Mouse (Mus musculus): ENCODE measurements around the gene Sfmbt1. TPM values are rescaled to one million over a fixed set of nuclear protein-coding genes. Genes with fewer than 3 reads are reported as not detected.

Sfmbt1 gene
- polyA plus RNA-seq, 1 experiment from 2014 or later, result 24.6 TPM

DNA sequence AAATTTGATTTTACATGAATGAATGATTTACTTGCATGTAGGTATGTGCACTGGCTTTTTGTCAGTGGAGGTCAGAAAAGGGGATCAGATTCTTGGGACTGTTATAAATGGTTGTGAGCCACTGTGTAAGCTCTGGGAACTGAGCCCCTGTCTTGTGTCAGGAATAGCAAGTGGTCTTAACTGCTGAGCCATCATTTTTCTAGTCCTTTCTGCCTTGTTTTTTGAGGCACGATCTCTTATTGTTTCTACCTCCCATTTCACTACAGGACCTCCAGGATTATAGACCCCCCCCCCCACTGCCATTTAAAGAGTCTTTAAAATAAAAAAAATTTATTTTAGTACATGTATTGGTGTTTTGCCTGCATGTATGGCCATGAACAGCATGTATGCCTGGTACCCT lies 7.2 kb downstream of the Sfmbt1 start:
- H3K27me3 ChIP-seq, result no peaks in the 10 kb centered on the region
- H3K4me1 ChIP-seq, result peaks cover 9% of the 10 kb centered on the region
- no peak overlapping the region for H3K4me3 ChIP-seq (replicated peaks)
- WGBS, result 81% methylated on average over 1 of the region's 1 CpGs
- no peaks in the 10 kb centered on the region for H3K9me3 ChIP-seq
- H3K36me3 ChIP-seq (replicated peaks), result no peaks in the 10 kb centered on the region
- H3K9ac ChIP-seq, result no peak overlapping the region
- ATAC-seq (ENCODE audit: low FRiP score), result no peak
- no peak overlapping the region for H3K4me2 ChIP-seq
- H3K27ac ChIP-seq, result no peak overlapping the region

DNA sequence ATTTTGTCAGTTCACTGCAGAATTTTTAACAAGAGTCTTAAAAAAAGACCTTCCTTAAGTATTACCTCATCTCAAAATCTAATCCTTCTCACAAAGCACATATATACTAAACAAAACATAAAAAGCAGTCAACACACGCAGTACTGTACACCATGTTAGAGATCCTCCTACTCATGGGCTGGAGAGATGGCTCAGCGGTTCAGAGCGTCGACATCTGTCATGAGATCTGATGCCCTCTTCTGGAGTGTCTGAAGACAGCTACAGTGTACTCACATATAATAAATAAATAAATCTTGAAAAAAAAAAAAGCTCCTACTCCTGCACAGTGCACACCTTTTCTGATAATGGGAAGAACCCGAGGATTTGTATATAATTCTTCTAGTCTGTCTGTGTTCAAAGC lies 7.8 kb downstream of the Sfmbt1 start:
- 85% methylated on average over 5 of the region's 5 CpGs for WGBS

DNA sequence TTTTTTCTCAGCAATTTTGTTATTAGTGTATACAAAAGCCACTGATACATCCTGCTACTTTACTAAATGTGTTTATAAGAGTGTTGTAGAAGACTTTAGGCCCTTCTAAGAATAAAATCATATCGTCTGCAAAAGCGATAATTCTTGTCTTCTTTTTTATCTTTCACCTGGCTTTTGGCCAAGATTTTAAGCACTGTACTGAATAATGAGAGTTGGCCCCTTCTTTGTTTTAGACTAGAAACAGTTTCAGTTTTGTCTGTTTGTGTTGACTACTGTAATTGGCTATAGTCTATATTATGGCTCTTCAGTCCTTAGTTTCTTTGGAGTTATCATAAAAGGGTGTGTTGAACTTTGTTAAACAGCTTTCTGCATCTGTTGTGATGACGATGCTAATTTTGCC lies 17.2 kb downstream of the Sfmbt1 start:
- ATAC-seq (ENCODE audit: low FRiP score), result no peak
- 85% methylated on average over 3 of the region's 3 CpGs for WGBS
- no peaks in the 10 kb centered on the region for H3K27me3 ChIP-seq

More for the DNA sequence above, 7.8 kb downstream of the Sfmbt1 start:
- H3K36me3 ChIP-seq (replicated peaks), result no peaks in the 10 kb centered on the region
- H3K4me1 ChIP-seq, result peaks cover 6% of the 10 kb centered on the region
- ATAC-seq (ENCODE audit: low FRiP score), result no peak
- no peak overlapping the region for H3K9ac ChIP-seq
- H3K9me3 ChIP-seq, result no peaks in the 10 kb centered on the region
- no peak overlapping the region for H3K4me2 ChIP-seq
- no peak overlapping the region for H3K4me3 ChIP-seq (replicated peaks)
- no peaks in the 10 kb centered on the region for H3K27me3 ChIP-seq
- no peak overlapping the region for H3K27ac ChIP-seq

DNA sequence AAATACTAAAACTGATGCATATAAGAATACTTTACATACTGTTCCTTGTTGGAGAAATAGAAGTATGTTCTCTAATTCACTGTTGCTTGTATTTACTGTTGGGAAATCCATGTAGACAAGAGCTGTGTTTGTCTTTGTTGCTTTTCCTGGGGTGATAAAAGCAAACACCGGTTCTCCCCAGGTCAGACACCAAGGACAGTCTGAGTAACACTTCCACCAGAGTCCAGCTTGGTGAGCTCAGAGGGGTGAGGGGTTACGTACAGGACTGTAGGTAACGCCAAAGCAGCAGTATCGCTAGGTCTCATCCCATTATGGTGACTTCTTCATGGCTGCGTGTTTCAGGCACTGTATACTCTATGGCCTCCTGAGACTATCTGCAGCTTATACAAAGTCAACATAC lies 20.0 kb downstream of the Sfmbt1 start:
- 95% methylated on average over 5 of the region's 5 CpGs for WGBS
- Histone ChIP-seq H3K9ac (no peak overlapping the region), H3K27ac (no peak overlapping the region), H3K36me3 (replicated peaks) (no peaks in the 10 kb centered on the region), H3K9me3 (no peaks in the 10 kb centered on the region), H3K4me3 (replicated peaks) (no peak overlapping the region), H3K4me1 (no peaks in the 10 kb centered on the region), H3K27me3 (no peaks in the 10 kb centered on the region), H3K4me2 (no peak overlapping the region)
- no peak for ATAC-seq (ENCODE audit: low FRiP score)

More for the DNA sequence above, 17.2 kb downstream of the Sfmbt1 start:
- no peak overlapping the region for H3K27ac ChIP-seq
- H3K36me3 ChIP-seq (replicated peaks), result no peaks in the 10 kb centered on the region
- no peak overlapping the region for H3K4me3 ChIP-seq (replicated peaks)
- no peak overlapping the region for H3K9ac ChIP-seq
- H3K9me3 ChIP-seq, result no peaks in the 10 kb centered on the region
- no peak overlapping the region for H3K4me2 ChIP-seq
- H3K4me1 ChIP-seq, result no peaks in the 10 kb centered on the region

DNA sequence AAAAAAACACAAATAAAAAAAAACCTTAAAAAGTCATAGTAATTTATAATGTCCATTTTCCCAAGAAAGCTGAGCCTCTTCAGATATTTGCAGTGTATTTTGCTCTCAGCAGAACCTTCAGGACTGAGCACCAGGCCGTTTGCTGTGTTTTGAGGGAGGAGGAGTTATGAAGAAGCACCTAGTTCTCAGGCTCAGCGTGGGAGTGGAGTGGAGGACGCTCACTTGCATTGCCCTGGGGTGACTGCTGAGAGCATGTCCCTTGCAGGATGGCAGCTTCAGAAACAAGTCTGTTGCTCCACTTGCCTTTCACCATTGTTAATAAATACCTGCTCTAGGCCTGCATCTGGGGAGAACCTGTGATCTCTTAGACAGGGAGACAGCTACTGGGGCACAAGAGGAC lies 21.2 kb downstream of the Sfmbt1 start:
- Histone ChIP-seq H3K9ac (no peak overlapping the region), H3K4me2 (no peak overlapping the region), H3K27me3 (no peaks in the 10 kb centered on the region), H3K36me3 (replicated peaks) (no peaks in the 10 kb centered on the region), H3K27ac (no peak overlapping the region), H3K4me1 (no peaks in the 10 kb centered on the region), H3K9me3 (no peaks in the 10 kb centered on the region), H3K4me3 (replicated peaks) (no peak overlapping the region)
- no peak for ATAC-seq (ENCODE audit: low FRiP score)
- WGBS, result 83% methylated on average over 3 of the region's 3 CpGs

DNA sequence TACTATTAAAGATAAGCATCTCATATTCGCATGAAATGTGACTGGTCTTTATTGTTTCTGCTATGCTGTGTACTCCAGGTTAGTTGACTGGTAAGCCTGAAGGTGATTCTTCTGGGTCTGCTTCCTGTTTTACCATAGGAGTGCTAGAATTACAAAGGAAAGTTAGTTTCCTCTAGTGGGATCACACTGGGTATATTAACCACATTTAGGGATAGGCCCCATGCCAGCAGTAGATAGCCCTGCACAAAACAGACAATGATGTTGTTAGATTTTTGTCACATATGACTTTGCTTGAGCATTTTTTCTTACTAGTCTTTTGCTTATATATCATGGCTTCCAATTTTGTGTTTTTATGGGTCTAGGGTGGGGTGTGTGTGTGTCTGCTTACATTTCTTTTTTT lies 21.8 kb downstream of the Sfmbt1 start:
- Histone ChIP-seq H3K36me3 (replicated peaks) (no peaks in the 10 kb centered on the region), H3K9me3 (no peaks in the 10 kb centered on the region), H3K4me2 (no peak overlapping the region), H3K4me1 (no peaks in the 10 kb centered on the region), H3K9ac (no peak overlapping the region), H3K27ac (no peak overlapping the region), H3K27me3 (no peaks in the 10 kb centered on the region), H3K4me3 (replicated peaks) (no peak overlapping the region)
- ATAC-seq (ENCODE audit: low FRiP score), result no peak
- 94% methylated on average over 1 of the region's 1 CpGs for WGBS

DNA sequence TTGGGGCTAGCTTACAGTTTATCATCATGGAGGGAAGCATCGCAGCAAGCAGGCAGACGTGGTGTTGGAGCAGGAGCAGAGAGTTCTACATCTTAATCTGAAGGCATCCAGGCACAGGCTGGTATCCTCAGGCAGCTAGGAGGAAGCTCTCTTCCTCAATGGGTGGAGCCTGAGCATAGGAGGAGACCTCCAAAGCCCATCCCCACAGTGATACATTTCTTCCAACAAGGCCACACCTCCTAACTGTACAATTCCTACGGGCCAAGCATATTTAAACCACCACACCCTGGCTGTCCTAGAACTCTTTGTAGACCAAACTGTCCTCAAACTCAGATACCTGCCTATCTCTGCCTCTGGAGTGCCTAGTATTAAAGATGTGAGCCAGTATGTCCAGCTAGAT lies 29.2 kb downstream of the Sfmbt1 start:
- Histone ChIP-seq H3K27me3 (no peaks in the 10 kb centered on the region), H3K4me1 (no peaks in the 10 kb centered on the region), H3K4me3 (replicated peaks) (no peak overlapping the region), H3K27ac (no peak overlapping the region), H3K9ac (no peak overlapping the region), H3K36me3 (replicated peaks) (peaks cover 6% of the 10 kb centered on the region; the same call in 1 of the 2 replicates), H3K9me3 (no peaks in the 10 kb centered on the region), H3K4me2 (no peak overlapping the region)
- WGBS, result 86% methylated on average over 3 of the region's 3 CpGs
- no peak for ATAC-seq (ENCODE audit: low FRiP score)

DNA sequence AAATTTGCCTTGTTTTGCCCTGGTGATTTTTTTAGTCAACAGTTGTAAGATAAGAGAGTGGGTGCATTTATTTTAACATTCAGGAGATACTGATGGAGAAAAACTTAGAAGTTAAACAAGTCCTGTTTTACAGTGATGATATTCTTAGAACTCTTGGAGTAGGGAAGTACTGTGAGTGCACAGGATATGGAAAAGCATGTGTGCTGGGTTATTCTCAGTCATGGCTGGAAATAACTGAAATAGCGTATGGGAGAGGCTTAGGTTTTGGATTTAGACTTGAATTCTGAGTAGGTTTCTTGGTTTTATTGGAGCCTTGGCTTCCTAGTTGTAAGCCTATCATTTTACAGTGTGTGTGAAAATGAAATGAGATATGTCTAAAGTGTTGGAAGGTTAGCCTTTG lies 31.5 kb downstream of the Sfmbt1 start:
- no peaks in the 10 kb centered on the region for H3K9me3 ChIP-seq
- H3K9ac ChIP-seq, result no peak overlapping the region
- H3K27ac ChIP-seq, result no peak overlapping the region
- 95% methylated on average over 1 of the region's 1 CpGs for WGBS
- H3K4me3 ChIP-seq (replicated peaks), result no peak overlapping the region
- H3K27me3 ChIP-seq, result no peaks in the 10 kb centered on the region
- peaks cover 6% of the 10 kb centered on the region; the same call in 1 of the 2 replicates for H3K36me3 ChIP-seq (replicated peaks)
- H3K4me2 ChIP-seq, result no peak overlapping the region
- no peak for ATAC-seq (ENCODE audit: low FRiP score)
- H3K4me1 ChIP-seq, result no peaks in the 10 kb centered on the region

DNA sequence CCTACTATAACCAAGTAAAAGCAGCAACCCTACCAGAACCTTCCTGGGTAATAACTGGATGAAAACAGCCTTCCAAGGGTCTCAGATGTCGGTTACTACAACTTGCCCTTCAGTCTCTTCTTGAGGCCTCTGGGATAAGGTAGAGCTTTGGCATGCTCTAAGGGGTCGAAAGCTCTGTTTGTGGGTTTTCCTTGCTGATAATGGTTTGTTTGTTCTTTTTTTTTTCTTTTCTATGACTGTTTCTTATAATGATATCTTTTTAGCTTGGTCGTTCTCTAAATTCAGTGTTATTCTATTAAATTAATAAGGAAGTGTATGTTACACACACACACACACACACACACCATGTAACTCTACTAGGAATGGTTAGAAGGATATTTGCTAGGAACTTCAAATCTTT lies 42.6 kb downstream of the Sfmbt1 start:
- no peak overlapping the region for H3K9ac ChIP-seq
- no peak overlapping the region for H3K4me2 ChIP-seq
- H3K27ac ChIP-seq, result no peak overlapping the region
- ATAC-seq (ENCODE audit: low FRiP score), result no peak
- H3K27me3 ChIP-seq, result no peaks in the 10 kb centered on the region
- H3K4me1 ChIP-seq, result no peaks in the 10 kb centered on the region
- H3K4me3 ChIP-seq (replicated peaks), result no peak overlapping the region
- H3K9me3 ChIP-seq, result no peaks in the 10 kb centered on the region
- WGBS, result 92% methylated on average over 3 of the region's 3 CpGs
- H3K36me3 ChIP-seq (replicated peaks), result no peaks in the 10 kb centered on the region

DNA sequence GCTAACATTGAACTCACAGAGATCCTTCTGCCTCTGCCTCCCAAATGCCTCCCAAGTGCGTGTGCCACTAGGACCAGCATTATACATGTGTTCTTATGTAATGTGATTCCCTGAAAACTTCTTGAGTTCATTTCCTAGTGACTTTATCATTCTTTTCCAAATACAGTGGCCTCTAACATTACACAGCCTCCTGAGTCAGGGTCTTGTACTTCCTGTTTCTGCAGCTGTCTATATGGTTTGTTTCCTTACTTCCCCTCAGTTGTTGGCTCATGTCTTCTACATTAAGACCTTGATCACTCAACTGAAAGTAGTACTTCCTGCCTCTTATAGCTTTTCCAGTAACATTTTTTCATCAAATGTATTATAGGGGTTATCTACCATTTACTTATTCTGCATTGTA lies 46.6 kb downstream of the Sfmbt1 start:
- no peaks in the 10 kb centered on the region for H3K36me3 ChIP-seq (replicated peaks)
- H3K27ac ChIP-seq, result no peak overlapping the region
- ATAC-seq (ENCODE audit: low FRiP score), result no peak
- WGBS, result 97% methylated on average over 1 of the region's 1 CpGs
- no peaks in the 10 kb centered on the region for H3K4me1 ChIP-seq
- H3K9me3 ChIP-seq, result no peaks in the 10 kb centered on the region
- H3K4me3 ChIP-seq (replicated peaks), result no peak overlapping the region
- H3K4me2 ChIP-seq, result no peak overlapping the region
- no peaks in the 10 kb centered on the region for H3K27me3 ChIP-seq
- no peak overlapping the region for H3K9ac ChIP-seq

DNA sequence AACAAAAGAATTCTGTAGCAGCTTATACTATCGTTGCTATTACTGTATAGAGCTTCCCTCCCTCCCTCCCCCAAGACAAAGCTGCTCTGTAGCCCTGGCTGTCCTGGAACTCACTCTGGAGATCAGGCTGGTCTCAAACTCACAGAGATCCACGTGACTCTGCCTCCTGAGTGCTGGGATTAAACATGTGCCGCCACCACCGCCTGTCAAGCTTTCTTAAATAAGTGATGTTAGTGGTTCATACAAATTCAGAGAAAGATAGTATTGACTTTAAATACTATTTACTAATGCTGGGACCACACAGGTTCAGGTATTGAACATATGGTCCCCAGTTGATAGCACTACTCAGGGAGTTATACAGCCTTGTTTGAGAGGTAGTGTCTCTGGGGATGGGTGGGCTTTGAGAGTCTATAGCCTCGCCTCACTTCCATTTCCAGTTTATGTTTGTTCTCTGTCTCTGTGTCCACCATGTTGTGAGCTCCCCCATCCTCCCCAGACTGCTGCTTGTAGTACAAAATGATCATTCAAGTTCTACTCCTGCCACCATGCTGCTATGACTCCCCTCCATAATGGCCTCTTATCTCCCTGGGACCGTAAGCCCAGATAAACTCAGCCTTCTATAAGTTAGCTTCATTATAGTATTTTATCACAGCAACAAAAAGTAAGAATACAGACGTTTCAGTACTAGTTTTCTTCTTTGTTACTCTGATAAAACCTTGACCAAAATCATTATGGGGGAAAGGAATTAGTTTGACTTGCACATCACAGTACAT lies 47.7 kb downstream of the Sfmbt1 start:
- no peaks in the 10 kb centered on the region for H3K9me3 ChIP-seq
- H3K4me3 ChIP-seq (replicated peaks), result no peak overlapping the region
- WGBS, result 91% methylated on average over 7 of the region's 7 CpGs
- H3K4me2 ChIP-seq, result no peak overlapping the region
- H3K27ac ChIP-seq, result no peak overlapping the region
- H3K27me3 ChIP-seq, result no peaks in the 10 kb centered on the region
- no peaks in the 10 kb centered on the region for H3K4me1 ChIP-seq
- H3K36me3 ChIP-seq (replicated peaks), result no peaks in the 10 kb centered on the region
- no peak overlapping the region for H3K9ac ChIP-seq
- ATAC-seq (ENCODE audit: low FRiP score), result no peak

DNA sequence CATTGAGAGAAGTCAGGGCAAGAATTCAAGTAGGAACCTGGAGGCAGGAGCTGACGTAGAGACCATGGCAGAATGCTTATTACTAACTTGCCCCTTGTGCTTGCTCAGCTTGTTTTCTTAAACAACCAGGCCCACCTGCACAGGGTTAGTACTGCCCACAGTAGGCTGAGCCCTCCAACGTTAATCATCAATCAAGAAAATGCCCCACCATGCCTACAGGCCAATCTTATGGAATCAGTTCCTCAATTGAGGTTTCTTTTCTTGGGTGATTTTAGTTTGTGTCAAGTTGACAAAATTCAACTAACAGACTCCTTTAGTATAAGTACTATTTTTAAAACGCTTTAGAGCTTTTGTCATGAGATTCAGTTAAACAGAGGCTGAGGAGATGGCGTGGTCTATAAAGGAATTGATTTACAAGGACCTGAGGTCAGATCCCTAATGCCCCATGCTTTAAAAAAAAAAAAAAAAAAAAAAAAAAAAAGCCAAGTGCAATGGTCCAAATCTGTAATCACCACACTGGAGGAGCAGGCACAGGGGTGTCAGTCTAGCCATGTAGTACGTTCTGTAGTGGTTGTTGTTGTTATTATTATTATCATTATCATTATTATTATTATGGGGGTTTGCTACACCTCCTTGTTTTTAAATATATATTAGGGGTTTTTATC lies 48.4 kb downstream of the Sfmbt1 start:
- no peak for ATAC-seq (ENCODE audit: low FRiP score)
- H3K36me3 ChIP-seq (replicated peaks), result peaks cover 5% of the 10 kb centered on the region; the same call in 1 of the 2 replicates

DNA sequence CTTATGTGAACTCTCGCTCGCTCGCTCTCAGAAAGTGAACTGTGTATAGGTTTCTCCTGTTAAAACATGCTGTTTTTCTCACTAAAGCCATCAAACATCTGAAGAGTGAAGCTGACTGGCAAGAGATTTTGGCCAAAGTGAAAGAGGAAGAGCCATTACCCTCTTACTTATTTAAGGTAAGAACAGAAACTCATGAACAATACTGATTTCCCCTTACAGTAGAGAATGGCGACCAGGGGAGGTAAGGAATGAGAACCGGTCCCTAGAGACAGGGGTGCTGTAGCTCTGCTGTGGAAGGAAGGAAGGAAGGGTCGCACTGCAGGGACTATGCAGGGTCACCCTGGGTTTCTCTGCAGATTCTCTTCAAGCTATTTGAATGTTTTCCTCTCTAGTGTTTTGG lies 70.0 kb downstream of the Sfmbt1 start:
- no peak overlapping the region for H3K4me3 ChIP-seq (replicated peaks)
- H3K27ac ChIP-seq, result no peak overlapping the region
- no peak for ATAC-seq (ENCODE audit: low FRiP score)
- H3K36me3 ChIP-seq (replicated peaks), result peaks cover 32% of the 10 kb centered on the region
- H3K4me1 ChIP-seq, result no peaks in the 10 kb centered on the region
- WGBS, result 93% methylated on average over 6 of the region's 6 CpGs
- no peaks in the 10 kb centered on the region for H3K27me3 ChIP-seq
- no peaks in the 10 kb centered on the region for H3K9me3 ChIP-seq
- H3K4me2 ChIP-seq, result no peak overlapping the region
- H3K9ac ChIP-seq, result no peak overlapping the region

More for the DNA sequence above, 48.4 kb downstream of the Sfmbt1 start:
- Histone ChIP-seq H3K9ac (no peak overlapping the region), H3K4me2 (no peak overlapping the region), H3K27me3 (no peaks in the 10 kb centered on the region), H3K4me3 (replicated peaks) (no peak overlapping the region), H3K27ac (no peak overlapping the region), H3K9me3 (no peaks in the 10 kb centered on the region), H3K4me1 (no peaks in the 10 kb centered on the region)
- WGBS, result 87% methylated on average over 5 of the region's 5 CpGs
